In genomic region chr6:86322031-86322563, GRCm38 (mm10) we compare ENCODE assay signal across 18 mouse cellular contexts.
"Had no signal": no experiment of that assay in that cellular context is flagged by ENCODE, and none has a peak within 500 bp of the region (broad histone marks: within the 10 kb centered on the region; RNA-seq: fewer than 3 reads in every experiment).

No protein-coding gene starts in this region.

- H3K4me3 ChIP-seq: limb, embryonic 10.5 days; limb, embryonic 13.5 days; liver, embryonic 12.5 days; liver, embryonic 15.5 days; midbrain, embryonic 12.5 days; midbrain, embryonic 15.5 days; myocyte; neural tube, embryonic 13.5 days had no signal

- DNase-seq: kidney, adult 2 months; kidney, postnatal 25 days; liver; lung, adult 18-20 months; lung, postnatal 14 days; lung, postnatal 4 days; retina, postnatal 1 day; thymus, adult 2 months; thymus, postnatal 14 days; thymus, postnatal 4 days had no signal

- H3K4me1 ChIP-seq: limb, embryonic 10.5 days; limb, embryonic 13.5 days; liver, embryonic 12.5 days; liver, embryonic 15.5 days; midbrain, embryonic 12.5 days; midbrain, embryonic 15.5 days; neural tube, embryonic 13.5 days had no signal
